In genomic region chr10:93932861-93933260, GRCm38 (mm10) we compare ENCODE assay signal across 13 mouse cellular contexts. TPM values are rescaled to one million over a fixed set of nuclear protein-coding genes. Genes with fewer than 3 reads are reported as not detected.
DNase-seq lines count a peak whose midpoint lies in the region; TF ChIP-seq lines count a peak whose summit lies in the region.
"Had no signal": no experiment of that assay in that cellular context is flagged by ENCODE, and none has a peak within 500 bp of the region (broad histone marks: within the 10 kb centered on the region; RNA-seq: fewer than 3 reads in every experiment).

No protein-coding gene starts in this region.

- no peaks in the 10 kb centered on the region for H3K36me3 ChIP-seq in myocyte (ENCODE audit: control insufficient read depth, insufficient read depth)
- H3K36me3 ChIP-seq: hindbrain, embryonic 10.5 days had no signal

- H3K4me2 ChIP-seq in myocyte (ENCODE audit: low read depth) = peak overlapping the region; percentile 54

- no peaks in the 10 kb centered on the region for H3K27me3 ChIP-seq in myocyte (ENCODE audit: control insufficient read depth, insufficient read depth, insufficient read length)

- TF ChIP-seq CTCF in brain, embryonic 14.5 days (IDR thresholded peaks at IDR 0.05; ENCODE audit: borderline replicate concordance, extremely low read depth, insufficient read depth, insufficient read length) = no peak
- TF ChIP-seq CTCF in layer of hippocampus, adult 2 months (conservative IDR thresholded peaks at IDR 0.05) = no peak

- no peak overlapping the region for H3ac ChIP-seq in myocyte (ENCODE audit: control insufficient read depth, insufficient read length)

- H3K4me3 ChIP-seq in myocyte = no peak overlapping the region
- no peak overlapping the region for H3K4me3 ChIP-seq in layer of hippocampus, adult 2 months
- H3K4me3 ChIP-seq: hindbrain, embryonic 10.5 days had no signal

- DNase-seq in embryo, embryonic 11 days = peak; percentile 14
- no peak for DNase-seq in embryo, embryonic 9.5 days (ENCODE audit: extremely low spot score)
- peak; percentile 48 for DNase-seq in CD4-positive helper T cell, adult 2 months (ENCODE audit: low read depth, low spot score)
- peak; percentile 26 for DNase-seq in brain, embryonic 14.5 days (ENCODE audit: low read depth)
- no peak for DNase-seq in layer of hippocampus, adult 2 months (ENCODE audit: low spot score in 2 of 2)
- no peak for DNase-seq in layer of hippocampus, postnatal 36 days
- DNase-seq in right cerebral cortex, postnatal 4 days = no peak
- DNase-seq: cerebellum, adult 9-10 months; kidney, postnatal 36 days; spleen, adult 18-20 months had no signal

- no peak overlapping the region for H3K27ac ChIP-seq in layer of hippocampus, adult 2 months
- H3K27ac ChIP-seq: hindbrain, embryonic 10.5 days; liver, embryonic 14.5 days had no signal

- no peaks in the 10 kb centered on the region for H3K79me2 ChIP-seq in myocyte (ENCODE audit: control insufficient read depth, insufficient read depth)

- no peak for TF ChIP-seq POLR2A in brain, embryonic 14.5 days (IDR thresholded peaks at IDR 0.05; ENCODE audit: borderline replicate concordance, extremely low read depth, insufficient read depth, insufficient read length, poor library complexity, severe bottlenecking)
- TF ChIP-seq POLR2A in myocyte (IDR thresholded peaks at IDR 0.05; ENCODE audit: insufficient read length, low read depth) = no peak

TF ChIP-seq in myocyte, 11 proteins besides CTCF, POLR2A, EP300 and RAD21:
- TF ChIP-seq MYOD1 (IDR thresholded peaks at IDR 0.05; ENCODE audit: control insufficient read depth in 1 of 3, insufficient read length in 2 of 3, low read depth in 2 of 3) (peak; percentile 70 to 90 (median 86)), TCF12 (IDR thresholded peaks at IDR 0.05; ENCODE audit: insufficient read depth, poor library complexity, severe bottlenecking) (peak; percentile 79), TCF3 (IDR thresholded peaks at IDR 0.05; ENCODE audit: insufficient read length, low read depth) (peak; percentile 65), POLR2AphosphoS2 (IDR thresholded peaks at IDR 0.05; ENCODE audit: insufficient read length, low read depth) (no peak), MYOG (IDR thresholded peaks at IDR 0.05; ENCODE audit: control insufficient read depth in 1 of 3, insufficient read depth in 1 of 3, insufficient read length in 2 of 3, low read depth in 2 of 3) (peak in 1 of 3 experiments; percentile 8)

RNA-seq across cellular contexts. Expression of gene Metap2, which starts 36.0 kb away (rescaled TPM):
- polyA plus RNA-seq in brain, embryonic 14.5 days (2012; rRNA removed) = 91.3 and 154 TPM in 2 replicates
- 171 TPM for polyA plus RNA-seq in myocyte (2012; fragmentation: generic; extraction: Trizol)
- 100 to 1,000 TPM; 124 to 136 TPM for total RNA-seq in layer of hippocampus, adult 2 months (2021)
- 100 to 1,000 TPM; 120 to 127 TPM for total RNA-seq in layer of hippocampus, postnatal 36 days (2021)

Comparison
In these comparisons a context has a peak if more than half of its experiments do, and no peak if none do; other contexts are left out.
1. DNase-seq: peak in embryo, embryonic 11 days (single experiment), CD4-positive helper T cell, adult 2 months (single experiment) and brain, embryonic 14.5 days (single experiment); none in embryo, embryonic 9.5 days (single experiment), layer of hippocampus, adult 2 months (0 of 2), layer of hippocampus, postnatal 36 days (0 of 2) and right cerebral cortex, postnatal 4 days (single experiment).